Mouse (Mus musculus) stomach, embryonic 16.5 days (tissue): ENCODE data around the gene Nrxn3. TPM values are rescaled to one million over a fixed set of nuclear protein-coding genes. Genes with fewer than 3 reads are reported as not detected.

Source experiments
- ATAC-seq: fragments of 200-750 bp; cut with Nextera tagmentation; 2 replicates; pipeline ENCODE4 v1.8.0; 2017; ENCODE audit warnings: moderate number of reproducible peaks, moderate TSS enrichment; ENCODE audit not compliant: insufficient read depth, low FRiP score
- H3K27ac ChIP-seq: fragments of 300-500 bp; sonication (generic); 2 replicates; pipeline ENCODE4 v1.5.1; 2014; ENCODE audit warnings: low read length
- H3K27me3 ChIP-seq: fragments of 300-500 bp; sonication (generic); 2 replicates; pipeline ENCODE4 v1.6.1; 2014; ENCODE audit warnings: low read length, control low read depth, mixed read lengths; ENCODE audit not compliant: control insufficient read depth, insufficient read depth
- H3K36me3 ChIP-seq: fragments of 300-500 bp; sonication (generic); 2 replicates; pipeline ENCODE4 v1.6.1; 2014; ENCODE audit warnings: low read length; ENCODE audit not compliant: control insufficient read depth, insufficient read depth
- H3K4me1 ChIP-seq: fragments of 300-500 bp; sonication (generic); 2 replicates; pipeline ENCODE4 v1.6.1; 2014; ENCODE audit warnings: low read length, control low read depth, mixed read lengths; ENCODE audit not compliant: control insufficient read depth, insufficient read depth
- H3K4me2 ChIP-seq: fragments of 300-500 bp; sonication (generic); 2 replicates; pipeline ENCODE4 v1.6.1; 2014; ENCODE audit warnings: low read depth, low read length, mixed read lengths
- H3K4me3 ChIP-seq: fragments of 300-500 bp; sonication (generic); replicated peaks from 2 replicates; pipeline ENCODE4 v1.5.1; 2014; ENCODE audit warnings: mild to moderate bottlenecking, low read length
- H3K9ac ChIP-seq: fragments of 300-500 bp; sonication (generic); 2 replicates; pipeline ENCODE4 v1.6.1; 2014; ENCODE audit warnings: low read length
- H3K9me3 ChIP-seq: fragments of 300-500 bp; sonication (generic); replicated peaks from 2 replicates; pipeline ENCODE4 v1.6.1; 2016; ENCODE audit warnings: low read length, control low read depth; ENCODE audit not compliant: control insufficient read depth
- WGBS: fragments of 180-500 bp; shearing (Covaris S2); extraction: QIAGEN DNeasy Blood & Tissue Kit; methylation state at CpG from one replicate; pipeline ENCODE4 v1.1.7; 2014; 5-methylcytosine and 5-hydroxymethylcytosine counted together
- polyA plus RNA-seq: library from polyadenylated mRNA; unstranded; fragments of >200 nt; fragmentation: Nextera tagmentation; extraction: Ambion mirVana; gene quantifications from 2 replicates; pipeline ENCODE4 v1.2.1, GENCODE M21; 2015

The Nrxn3 gene
- polyA plus RNA-seq, 1 experiment from 2014 or later = 2.2 TPM

DNA sequence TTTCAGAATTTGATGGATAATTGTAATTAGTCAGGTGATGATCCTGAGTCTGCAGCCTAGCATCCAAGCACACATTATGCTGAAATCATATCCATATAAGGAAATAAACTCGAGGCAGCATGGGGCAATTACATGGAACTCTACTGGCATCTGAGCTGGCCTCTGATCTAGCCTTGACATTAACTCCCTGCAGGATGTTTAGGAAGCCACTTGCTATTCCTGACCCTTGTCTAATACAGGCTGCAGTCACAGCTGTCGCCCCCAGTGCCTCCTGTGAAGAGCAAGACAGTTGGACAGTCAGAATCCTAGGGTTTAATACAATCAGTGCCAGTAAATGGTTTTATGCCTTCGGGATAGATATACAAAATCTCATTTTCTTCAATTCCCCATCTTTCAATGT, 781.4 kb downstream of the Nrxn3 start:
- no peaks in the 10 kb centered on the region for H3K36me3 ChIP-seq
- H3K4me3 ChIP-seq = no peak overlapping the region
- H3K4me2 ChIP-seq = no peak overlapping the region
- H3K27ac ChIP-seq = no peak overlapping the region
- 53% methylated on average over 3 of the region's 3 CpGs for WGBS
- no peak for ATAC-seq
- H3K9me3 ChIP-seq = no peaks in the 10 kb centered on the region
- no peak overlapping the region for H3K9ac ChIP-seq
- H3K4me1 ChIP-seq = no peaks in the 10 kb centered on the region
- H3K27me3 ChIP-seq = no peaks in the 10 kb centered on the region

DNA sequence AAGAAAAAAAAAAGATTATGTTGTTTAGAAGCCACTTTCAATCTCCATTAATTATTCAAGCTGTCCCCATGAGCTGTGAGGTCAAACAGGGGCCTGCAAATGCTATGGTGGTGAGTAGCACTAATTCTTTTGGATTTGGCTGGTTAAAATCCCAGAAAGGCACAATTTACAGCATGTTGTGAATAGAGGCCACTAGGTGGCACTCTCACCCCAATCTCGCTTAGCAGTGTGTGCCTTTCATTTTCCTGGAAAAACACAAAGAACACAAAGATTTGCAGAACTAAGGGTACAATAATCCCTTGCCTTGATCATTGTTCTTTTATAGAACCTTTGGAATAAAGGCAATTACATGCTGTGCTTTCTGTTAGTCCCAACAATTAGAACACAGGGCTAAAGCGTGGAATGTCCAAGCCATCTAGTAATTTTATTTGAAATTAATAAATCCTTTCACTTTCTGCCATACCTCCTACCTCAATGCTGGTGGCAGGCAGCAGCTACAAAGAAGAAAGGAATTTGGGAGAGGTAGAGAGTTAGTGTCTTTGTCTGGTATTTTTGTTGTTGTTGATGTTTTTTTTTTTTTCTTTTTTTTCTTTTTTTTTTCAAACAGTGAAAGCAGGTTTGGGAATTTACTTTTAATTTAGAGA, 782.6 kb downstream of the Nrxn3 start:
- no peak overlapping the region for H3K9ac ChIP-seq
- no peak overlapping the region for H3K4me3 ChIP-seq
- H3K9me3 ChIP-seq = no peaks in the 10 kb centered on the region
- H3K27me3 ChIP-seq = no peaks in the 10 kb centered on the region
- no peaks in the 10 kb centered on the region for H3K36me3 ChIP-seq
- H3K4me1 ChIP-seq = no peaks in the 10 kb centered on the region
- WGBS = 39% methylated on average over 2 of the region's 2 CpGs
- H3K4me2 ChIP-seq = no peak overlapping the region
- ATAC-seq = no peak
- H3K27ac ChIP-seq = no peak overlapping the region

DNA sequence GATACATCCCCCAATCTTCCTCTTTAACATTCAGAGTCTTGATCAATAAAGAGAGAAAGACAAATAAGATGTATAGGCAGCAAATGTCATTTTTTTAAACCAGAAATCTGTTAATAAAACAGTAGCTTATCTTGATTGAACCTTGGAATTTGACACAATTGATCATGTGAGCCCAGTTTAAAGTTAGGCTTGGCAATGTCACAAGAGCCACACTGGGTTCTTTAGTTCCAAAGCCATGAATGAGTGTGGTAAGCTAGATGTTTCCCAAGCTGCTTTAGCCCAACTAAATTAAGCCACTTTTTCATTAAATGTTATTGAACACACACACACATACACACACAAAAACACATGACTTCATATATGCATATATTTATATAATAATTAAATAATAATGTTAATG, 786.3 kb downstream of the Nrxn3 start:
- Histone ChIP-seq H3K9me3 (no peaks in the 10 kb centered on the region), H3K4me1 (no peaks in the 10 kb centered on the region), H3K4me3 (no peak overlapping the region), H3K27ac (no peak overlapping the region), H3K36me3 (no peaks in the 10 kb centered on the region), H3K4me2 (no peak overlapping the region), H3K27me3 (no peaks in the 10 kb centered on the region), H3K9ac (no peak overlapping the region)
- ATAC-seq = no peak

DNA sequence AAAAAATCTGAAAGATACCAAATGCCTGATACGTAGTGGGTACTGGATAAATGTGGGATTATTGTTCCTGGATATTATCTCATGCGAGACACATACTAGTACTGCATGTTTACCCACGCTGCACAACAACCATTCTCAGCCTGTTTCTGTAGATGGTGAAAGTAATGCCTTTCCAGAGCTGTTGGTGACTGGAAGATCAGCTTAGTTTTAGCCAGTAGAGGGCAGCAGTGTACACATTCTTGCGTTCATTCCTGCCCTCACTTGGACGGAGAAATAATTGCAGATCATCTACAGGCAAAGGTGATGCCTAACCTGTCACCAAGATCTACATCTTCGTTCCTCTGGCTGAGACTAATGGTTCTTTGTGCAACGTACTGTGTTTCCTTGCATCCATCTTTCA, 791.1 kb downstream of the Nrxn3 start:
- H3K4me3 ChIP-seq = no peak overlapping the region
- WGBS = 34% methylated on average over 7 of the region's 7 CpGs
- ATAC-seq = no peak

DNA sequence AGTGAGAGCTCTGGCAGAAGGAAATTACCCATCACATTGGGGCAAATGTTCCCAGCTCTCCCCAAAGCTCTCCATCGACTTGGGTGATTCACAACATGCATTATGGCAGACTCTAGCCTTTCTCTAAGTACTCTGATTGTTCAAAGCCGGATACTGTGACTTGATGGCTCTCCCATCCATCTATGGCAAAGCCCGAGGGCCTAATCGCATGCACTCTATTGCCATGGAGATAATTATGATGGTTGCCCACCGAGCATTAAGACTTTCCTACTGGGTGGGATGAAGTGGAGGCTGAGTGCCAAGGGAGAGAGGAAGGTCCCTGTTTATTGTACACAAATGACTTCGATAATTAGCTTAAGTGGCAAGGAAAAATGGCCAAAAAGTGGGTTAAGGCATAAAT, 793.4 kb downstream of the Nrxn3 start:
- H3K27ac ChIP-seq = no peak overlapping the region
- no peaks in the 10 kb centered on the region for H3K27me3 ChIP-seq
- H3K9ac ChIP-seq = no peak overlapping the region
- no peaks in the 10 kb centered on the region for H3K9me3 ChIP-seq
- no peak overlapping the region for H3K4me2 ChIP-seq
- no peak overlapping the region for H3K4me3 ChIP-seq
- no peaks in the 10 kb centered on the region for H3K4me1 ChIP-seq
- H3K36me3 ChIP-seq = no peaks in the 10 kb centered on the region
- WGBS = 79% methylated on average over 6 of the region's 6 CpGs
- no peak for ATAC-seq

More for the DNA sequence above, 791.1 kb downstream of the Nrxn3 start:
- no peak overlapping the region for H3K27ac ChIP-seq
- no peaks in the 10 kb centered on the region for H3K27me3 ChIP-seq
- no peaks in the 10 kb centered on the region for H3K9me3 ChIP-seq
- H3K9ac ChIP-seq = no peak overlapping the region
- H3K4me1 ChIP-seq = no peaks in the 10 kb centered on the region
- H3K4me2 ChIP-seq = no peak overlapping the region
- no peaks in the 10 kb centered on the region for H3K36me3 ChIP-seq

DNA sequence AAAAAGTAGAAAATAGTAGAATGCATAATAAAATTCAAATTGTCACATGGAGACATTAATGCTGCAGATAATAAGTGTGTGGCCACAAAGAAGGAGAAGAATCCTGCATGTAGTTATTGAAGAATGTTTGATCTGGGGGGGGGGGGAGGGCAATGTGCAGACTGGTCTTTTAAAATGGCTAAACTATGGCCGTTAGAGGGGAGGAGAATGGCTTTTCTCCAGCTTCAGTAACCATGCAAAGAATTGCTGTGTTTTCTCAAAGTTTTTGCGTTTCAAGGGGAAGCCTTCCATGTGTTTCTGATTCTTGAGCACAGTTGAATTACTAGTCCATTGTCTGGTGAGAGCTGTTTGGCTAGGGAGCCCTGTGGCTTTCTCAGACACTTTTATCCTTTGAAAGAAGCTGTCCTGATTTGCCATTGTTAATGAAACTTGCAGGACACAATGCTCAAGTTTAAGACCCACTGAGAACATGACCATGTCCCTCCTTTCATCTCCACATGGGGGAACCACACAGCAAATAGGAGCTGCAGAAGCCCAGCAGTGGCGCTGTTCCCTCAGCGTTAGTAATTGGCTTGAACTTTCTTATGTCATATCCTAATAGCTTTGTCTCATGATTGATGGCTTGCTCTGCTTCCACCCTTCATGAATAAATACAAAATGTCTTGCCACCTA, 808.1 kb downstream of the Nrxn3 start:
- H3K27ac ChIP-seq = no peak overlapping the region
- no peaks in the 10 kb centered on the region for H3K9me3 ChIP-seq
- no peak overlapping the region for H3K9ac ChIP-seq
- ATAC-seq = no peak
- 21% methylated on average over 4 of the region's 4 CpGs for WGBS
- H3K27me3 ChIP-seq = no peaks in the 10 kb centered on the region
- H3K36me3 ChIP-seq = no peaks in the 10 kb centered on the region
- H3K4me3 ChIP-seq = no peak overlapping the region
- no peaks in the 10 kb centered on the region for H3K4me1 ChIP-seq
- H3K4me2 ChIP-seq = no peak overlapping the region

DNA sequence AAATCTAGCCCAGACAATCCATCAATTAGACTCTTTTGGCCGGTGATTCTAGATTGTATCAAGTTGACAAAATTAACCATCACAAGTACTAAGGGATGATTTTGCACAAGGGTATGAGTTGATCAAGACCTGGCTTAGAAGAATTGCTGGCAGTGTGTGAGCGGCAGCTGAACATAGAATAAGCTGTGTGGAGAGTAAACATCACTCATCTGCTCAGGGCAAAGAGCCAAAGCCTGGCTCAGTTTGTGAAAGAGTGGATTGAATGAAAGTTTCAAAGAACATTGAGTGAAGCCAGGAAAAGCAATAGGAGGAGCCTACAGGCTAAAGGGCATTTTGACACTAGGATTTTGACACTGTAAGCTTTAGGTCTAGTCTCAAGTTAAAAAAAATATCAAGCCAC, 828.6 kb downstream of the Nrxn3 start:
- no peak overlapping the region for H3K4me3 ChIP-seq

DNA sequence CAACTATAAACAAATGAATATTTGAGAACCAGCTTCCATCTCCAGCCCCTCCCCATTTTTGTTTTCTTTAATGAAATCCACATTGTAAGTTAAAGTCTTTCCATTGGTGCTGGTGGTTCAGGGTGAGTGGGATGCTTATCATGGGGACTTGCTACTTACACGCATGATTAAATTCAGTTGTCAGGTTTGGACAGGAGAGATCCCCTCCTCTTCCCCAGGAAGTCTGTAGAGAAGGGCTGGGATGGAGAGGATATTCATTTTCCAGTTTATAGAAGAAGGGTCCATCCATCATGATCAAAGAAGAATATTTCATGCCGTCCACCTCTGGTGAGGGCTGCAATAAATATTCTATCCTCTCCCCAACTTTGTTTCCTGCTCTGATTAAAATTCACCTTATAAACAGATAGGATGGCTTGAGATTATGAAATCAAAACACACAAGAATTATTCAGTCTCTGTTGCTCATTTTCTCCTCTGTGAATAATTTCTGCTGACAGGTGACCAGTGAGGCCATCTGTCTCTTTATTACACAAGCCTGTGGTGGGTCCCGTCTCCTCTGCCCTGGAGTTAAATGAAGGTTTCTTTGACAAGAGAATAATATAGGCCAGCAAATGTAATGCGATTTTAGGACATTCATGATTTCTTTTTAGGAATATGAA, 830.7 kb downstream of the Nrxn3 start:
- Histone ChIP-seq H3K4me1 (no peaks in the 10 kb centered on the region), H3K9me3 (no peaks in the 10 kb centered on the region), H3K36me3 (no peaks in the 10 kb centered on the region), H3K4me3 (no peak overlapping the region), H3K4me2 (no peak overlapping the region), H3K27ac (no peak overlapping the region), H3K9ac (no peak overlapping the region), H3K27me3 (no peaks in the 10 kb centered on the region)
- ATAC-seq = no peak
- 47% methylated on average over 4 of the region's 4 CpGs for WGBS

More for the DNA sequence above, 828.6 kb downstream of the Nrxn3 start:
- H3K36me3 ChIP-seq = no peaks in the 10 kb centered on the region
- no peak overlapping the region for H3K9ac ChIP-seq
- H3K9me3 ChIP-seq = no peaks in the 10 kb centered on the region
- H3K4me1 ChIP-seq = no peaks in the 10 kb centered on the region
- WGBS = 46% methylated on average over 2 of the region's 2 CpGs
- H3K27ac ChIP-seq = no peak overlapping the region
- ATAC-seq = no peak
- no peaks in the 10 kb centered on the region for H3K27me3 ChIP-seq
- no peak overlapping the region for H3K4me2 ChIP-seq

DNA sequence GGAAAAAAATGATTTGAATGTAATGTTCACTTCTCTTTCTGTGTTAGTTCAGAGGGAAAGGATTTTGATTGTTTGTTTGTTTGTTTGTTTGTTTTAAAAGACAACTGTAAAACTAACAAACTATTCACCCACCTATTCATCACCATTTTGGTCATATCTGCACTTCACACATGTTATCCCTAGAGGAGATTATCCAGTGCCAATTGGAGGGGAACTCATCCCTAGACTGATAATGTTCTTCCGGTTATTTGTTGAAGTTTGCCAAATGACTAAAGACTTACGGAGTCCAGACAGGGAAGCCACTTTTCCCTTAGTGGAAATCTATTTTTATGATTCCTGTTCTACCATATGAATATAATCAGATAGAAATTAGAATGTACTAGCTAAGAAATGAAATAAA, 831.5 kb downstream of the Nrxn3 start:
- H3K9me3 ChIP-seq = no peaks in the 10 kb centered on the region
- H3K27ac ChIP-seq = no peak overlapping the region
- no peak overlapping the region for H3K9ac ChIP-seq
- H3K27me3 ChIP-seq = no peaks in the 10 kb centered on the region
- no peak for ATAC-seq
- H3K4me3 ChIP-seq = no peak overlapping the region
- WGBS = 66% methylated on average over 2 of the region's 2 CpGs
- no peaks in the 10 kb centered on the region for H3K4me1 ChIP-seq
- no peak overlapping the region for H3K4me2 ChIP-seq
- H3K36me3 ChIP-seq = no peaks in the 10 kb centered on the region
